Mouse (Mus musculus): ENCODE data around the gene Dcst1.

The Dcst1 gene

DNA sequence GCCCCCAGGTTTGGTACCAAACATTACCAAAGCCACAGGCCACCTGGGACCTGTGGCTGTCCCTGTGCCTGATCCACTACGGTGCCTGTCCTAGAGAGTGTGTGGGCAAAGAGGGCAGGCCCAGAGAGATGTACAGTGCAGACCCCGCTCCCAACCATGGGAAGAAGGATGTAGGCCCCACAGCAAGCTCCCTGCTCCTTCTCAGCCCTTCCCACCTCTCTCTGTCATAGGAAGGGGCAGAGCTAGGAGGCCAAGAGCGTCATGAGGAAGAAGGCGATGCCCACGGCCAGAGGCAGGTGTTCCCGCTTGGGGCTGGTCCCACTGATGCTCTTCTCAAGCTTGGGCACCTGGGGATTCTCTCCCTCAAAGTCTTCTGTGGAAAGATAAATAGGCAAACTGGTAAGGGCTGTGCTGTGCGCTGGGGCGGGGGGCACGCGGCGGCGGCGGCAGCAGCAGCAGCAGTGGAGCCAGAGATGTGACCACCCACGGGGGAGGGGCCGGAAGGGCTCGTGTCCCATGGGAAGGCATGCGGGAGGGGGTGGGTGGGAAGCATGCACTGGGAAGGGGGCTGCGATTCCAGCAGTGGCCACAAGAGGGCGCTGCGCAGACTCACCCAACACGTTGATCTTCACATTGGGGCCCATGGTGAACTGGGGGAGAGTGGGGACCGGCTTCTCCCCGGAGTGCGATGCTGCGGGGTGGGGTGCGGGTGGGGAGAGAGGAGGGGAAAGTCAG is 49.7 kb downstream of the Dcst1 start:
- TF ChIP-seq POU5F1 (IDR thresholded peaks at IDR 0.05; ENCODE audit: borderline replicate concordance, low read length) = no peak
- TF ChIP-seq NANOG (IDR thresholded peaks at IDR 0.05; ENCODE audit: borderline replicate concordance, low read length) = no peak
- TF ChIP-seq CTCF (conservative IDR thresholded peaks at IDR 0.05; ENCODE audit: low read length) = peak; percentile 74
- Histone ChIP-seq H3K4me3 (replicated peaks; ENCODE audit: low read length) (peak overlapping the region; percentile 75), H3K4me1 (replicated peaks; ENCODE audit: low read depth, low read length) (peaks cover 64% of the 10 kb centered on the region), H3K36me3 (ENCODE audit: insufficient read depth, low read length) (no peaks in the 10 kb centered on the region), H3K9me3 (ENCODE audit: low read length) (no peaks in the 10 kb centered on the region), H3K27me3 (ENCODE audit: insufficient read depth, low read length) (peaks cover 38% of the 10 kb centered on the region)

DNA sequence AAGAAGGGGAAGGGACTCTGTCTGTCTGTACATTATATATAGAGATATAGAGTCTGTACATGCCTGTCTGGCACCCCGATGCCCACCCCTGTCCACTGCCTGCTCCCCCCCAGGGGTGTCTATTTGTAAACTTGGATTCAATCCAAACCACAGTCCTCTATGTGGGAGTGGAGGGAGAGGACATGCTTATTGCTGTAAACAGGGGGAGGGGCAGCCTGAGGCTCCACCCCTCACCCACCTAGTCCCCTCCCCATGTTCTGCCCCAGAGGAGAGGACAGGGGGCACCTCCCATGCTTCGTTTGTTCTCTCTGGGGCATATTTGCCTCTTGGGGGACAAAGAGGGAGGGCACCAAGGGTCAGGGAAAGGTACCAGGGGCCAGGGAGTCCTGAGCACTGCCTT is 50.3 kb downstream of the Dcst1 start:
- Histone ChIP-seq H3K4me3 (replicated peaks; ENCODE audit: low read length) (peak overlapping the region; percentile 75), H3K4me1 (replicated peaks; ENCODE audit: low read depth, low read length) (peaks cover 58% of the 10 kb centered on the region), H3K9me3 (ENCODE audit: low read length) (no peaks in the 10 kb centered on the region), H3K36me3 (ENCODE audit: insufficient read depth, low read length) (no peaks in the 10 kb centered on the region), H3K27me3 (ENCODE audit: insufficient read depth, low read length) (peaks cover 33% of the 10 kb centered on the region)
- TF ChIP-seq POU5F1 (IDR thresholded peaks at IDR 0.05; ENCODE audit: borderline replicate concordance, low read length) = no peak
- TF ChIP-seq NANOG (IDR thresholded peaks at IDR 0.05; ENCODE audit: borderline replicate concordance, low read length) = no peak
- TF ChIP-seq CTCF (conservative IDR thresholded peaks at IDR 0.05; ENCODE audit: low read length) = no peak

DNA sequence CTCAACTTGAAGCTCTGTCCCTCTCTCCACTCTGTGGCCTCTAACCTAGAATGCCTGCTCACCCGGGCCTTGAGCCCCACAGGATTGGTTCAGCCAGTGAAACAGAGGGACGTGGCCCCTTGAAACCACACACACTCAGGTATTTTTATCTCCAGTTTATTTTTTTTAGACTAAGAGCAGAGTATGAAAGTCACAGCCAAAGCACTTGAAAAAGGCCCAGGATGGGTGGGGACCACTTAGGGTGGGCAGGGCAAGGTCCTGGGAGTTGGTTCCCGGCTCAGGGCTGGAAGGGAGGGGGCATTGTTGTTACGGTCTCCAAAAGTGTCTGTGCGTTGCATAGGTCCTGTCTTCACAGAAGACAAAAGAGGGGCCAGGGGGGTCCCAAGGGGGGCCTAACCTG is 50.7 kb downstream of the Dcst1 start:
- Histone ChIP-seq H3K4me3 (replicated peaks; ENCODE audit: low read length) (peak overlapping the region; percentile 75; the same call in 1 of the 2 replicates), H3K36me3 (ENCODE audit: insufficient read depth, low read length) (no peaks in the 10 kb centered on the region), H3K4me1 (replicated peaks; ENCODE audit: low read depth, low read length) (peaks cover 56% of the 10 kb centered on the region), H3K9me3 (ENCODE audit: low read length) (no peaks in the 10 kb centered on the region), H3K27me3 (ENCODE audit: insufficient read depth, low read length) (peaks cover 32% of the 10 kb centered on the region)
- TF ChIP-seq POU5F1 (IDR thresholded peaks at IDR 0.05; ENCODE audit: borderline replicate concordance, low read length) (no peak), NANOG (IDR thresholded peaks at IDR 0.05; ENCODE audit: borderline replicate concordance, low read length) (no peak), CTCF (conservative IDR thresholded peaks at IDR 0.05; ENCODE audit: low read length) (no peak)

DNA sequence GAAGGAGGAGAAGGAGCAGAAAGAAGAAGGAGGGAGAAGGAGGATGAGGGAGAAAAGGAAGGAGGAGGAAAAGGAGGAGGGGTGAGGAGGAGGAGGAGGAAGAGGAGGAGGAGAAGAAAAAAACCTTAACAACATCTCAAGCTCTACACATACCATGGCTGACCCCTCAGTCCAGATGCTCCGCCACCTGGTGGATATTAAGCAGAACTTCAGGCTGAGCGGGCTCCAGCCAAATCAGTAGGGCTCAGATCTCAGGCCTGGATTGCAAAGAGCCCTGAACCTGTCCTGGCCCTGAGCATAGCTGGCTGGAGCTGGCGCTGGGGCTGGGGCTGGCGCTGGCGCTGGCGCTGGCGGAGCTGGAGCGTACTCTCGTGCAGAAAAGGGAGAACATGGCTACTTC is 57.0 kb downstream of the Dcst1 start:
- Histone ChIP-seq H3K4me3 (replicated peaks; ENCODE audit: low read length) (no peak overlapping the region), H3K27me3 (ENCODE audit: insufficient read depth, low read length) (peaks cover 9% of the 10 kb centered on the region; the same call in 1 of the 2 replicates), H3K4me1 (replicated peaks; ENCODE audit: low read depth, low read length) (peaks cover 40% of the 10 kb centered on the region), H3K36me3 (ENCODE audit: insufficient read depth, low read length) (no peaks in the 10 kb centered on the region), H3K9me3 (ENCODE audit: low read length) (no peaks in the 10 kb centered on the region)
- peak; percentile 88 for TF ChIP-seq CTCF (conservative IDR thresholded peaks at IDR 0.05; ENCODE audit: low read length)
- no peak for TF ChIP-seq NANOG (IDR thresholded peaks at IDR 0.05; ENCODE audit: borderline replicate concordance, low read length)
- no peak for TF ChIP-seq POU5F1 (IDR thresholded peaks at IDR 0.05; ENCODE audit: borderline replicate concordance, low read length)

DNA sequence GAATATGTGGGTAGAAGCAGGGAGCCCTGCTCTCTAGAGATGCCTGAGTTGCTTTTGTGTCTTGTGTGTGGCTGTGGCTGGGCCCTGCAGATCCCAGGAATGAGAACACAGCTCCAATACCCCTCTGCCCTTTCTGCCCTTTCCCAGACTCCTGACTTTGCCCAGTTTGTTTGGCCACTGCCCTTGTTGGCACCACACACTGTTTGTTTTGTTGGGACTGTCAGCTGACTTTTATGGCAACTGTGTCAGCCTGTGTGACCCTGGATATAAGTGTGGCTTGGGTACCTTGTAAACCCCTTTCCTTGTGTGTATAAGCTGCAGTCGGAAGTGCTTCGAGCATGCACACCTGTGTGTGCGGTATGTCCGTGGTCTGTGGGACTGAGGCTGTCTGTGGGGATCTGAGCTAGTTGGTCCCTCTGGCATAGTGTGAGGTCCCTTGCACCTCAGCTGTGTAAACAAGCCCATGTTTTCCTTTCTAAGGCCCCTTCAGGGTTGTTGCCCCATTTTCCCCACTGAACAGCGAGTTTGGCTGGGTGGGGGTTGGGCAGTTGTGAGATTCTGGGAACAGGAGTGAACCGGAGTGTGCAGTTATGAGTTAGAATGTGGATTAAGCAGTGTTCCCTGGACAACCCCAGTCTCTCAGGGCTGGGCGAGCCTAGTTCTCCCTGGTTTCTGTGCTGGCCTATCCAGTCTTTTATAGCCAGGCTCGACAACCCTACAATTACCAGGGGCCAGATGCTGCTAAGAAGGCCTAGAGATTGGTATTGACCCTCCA is 59.3 kb downstream of the Dcst1 start:
- Histone ChIP-seq H3K9me3 (ENCODE audit: low read length) (no peaks in the 10 kb centered on the region), H3K27me3 (ENCODE audit: insufficient read depth, low read length) (peaks cover 14% of the 10 kb centered on the region; the same call in 1 of the 2 replicates), H3K4me3 (replicated peaks; ENCODE audit: low read length) (no peak overlapping the region), H3K36me3 (ENCODE audit: insufficient read depth, low read length) (no peaks in the 10 kb centered on the region), H3K4me1 (replicated peaks; ENCODE audit: low read depth, low read length) (peaks cover 40% of the 10 kb centered on the region)
- TF ChIP-seq NANOG (IDR thresholded peaks at IDR 0.05; ENCODE audit: borderline replicate concordance, low read length) = no peak
- no peak for TF ChIP-seq CTCF (conservative IDR thresholded peaks at IDR 0.05; ENCODE audit: low read length)
- no peak for TF ChIP-seq POU5F1 (IDR thresholded peaks at IDR 0.05; ENCODE audit: borderline replicate concordance, low read length)

DNA sequence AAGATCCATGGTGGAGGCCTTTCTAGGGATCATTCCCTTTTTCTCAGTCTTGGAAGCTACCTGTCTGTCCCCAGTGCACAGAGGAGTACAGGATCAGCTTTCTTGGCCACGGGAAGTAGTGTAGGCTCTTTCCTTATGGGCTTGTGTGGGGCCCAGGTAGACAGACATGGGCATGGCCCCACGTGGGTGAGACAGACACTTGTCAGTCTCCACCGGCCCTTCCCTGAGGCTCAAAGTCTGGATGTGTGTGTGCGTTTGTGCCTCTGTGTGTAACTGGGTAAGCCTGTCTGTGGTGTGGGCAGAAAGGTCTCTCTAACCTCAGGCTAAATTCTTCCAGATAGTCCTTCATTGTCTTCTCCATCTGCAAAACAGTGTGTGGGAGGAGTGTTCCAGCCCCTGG is 59.9 kb downstream of the Dcst1 start:
- TF ChIP-seq POU5F1 (IDR thresholded peaks at IDR 0.05; ENCODE audit: borderline replicate concordance, low read length) = no peak
- TF ChIP-seq CTCF (conservative IDR thresholded peaks at IDR 0.05; ENCODE audit: low read length) = no peak
- TF ChIP-seq NANOG (IDR thresholded peaks at IDR 0.05; ENCODE audit: borderline replicate concordance, low read length) = no peak
- no peaks in the 10 kb centered on the region for H3K36me3 ChIP-seq (ENCODE audit: insufficient read depth, low read length)
- H3K9me3 ChIP-seq (ENCODE audit: low read length) = no peaks in the 10 kb centered on the region
- H3K27me3 ChIP-seq (ENCODE audit: insufficient read depth, low read length) = peaks cover 17% of the 10 kb centered on the region; the same call in 1 of the 2 replicates
- H3K4me3 ChIP-seq (replicated peaks; ENCODE audit: low read length) = no peak overlapping the region
- H3K4me1 ChIP-seq (replicated peaks; ENCODE audit: low read depth, low read length) = peaks cover 43% of the 10 kb centered on the region

DNA sequence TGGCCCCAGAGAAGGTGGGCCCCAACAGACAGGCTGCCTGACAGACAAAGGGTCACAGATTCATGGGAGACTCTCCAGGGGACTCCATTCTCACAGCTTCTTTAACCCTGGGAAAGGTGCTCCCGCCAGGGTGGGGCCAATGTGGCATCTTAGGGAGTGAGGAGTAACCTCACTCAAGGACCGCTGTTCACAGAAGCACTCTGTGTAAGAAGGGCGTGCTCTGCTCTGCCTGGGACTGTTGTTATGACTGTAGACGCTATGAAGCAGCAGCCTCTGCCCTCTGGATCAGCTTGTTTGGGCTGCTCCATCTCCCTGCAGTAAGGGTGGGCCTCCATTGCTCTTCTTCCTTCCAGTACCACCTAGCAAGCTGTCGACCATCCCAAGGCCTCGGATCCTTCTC is 60.6 kb downstream of the Dcst1 start:
- no peak for TF ChIP-seq POU5F1 (IDR thresholded peaks at IDR 0.05; ENCODE audit: borderline replicate concordance, low read length)
- no peak for TF ChIP-seq NANOG (IDR thresholded peaks at IDR 0.05; ENCODE audit: borderline replicate concordance, low read length)
- no peak for TF ChIP-seq CTCF (conservative IDR thresholded peaks at IDR 0.05; ENCODE audit: low read length)
- no peaks in the 10 kb centered on the region for H3K36me3 ChIP-seq (ENCODE audit: insufficient read depth, low read length)
- peaks cover 50% of the 10 kb centered on the region for H3K4me1 ChIP-seq (replicated peaks; ENCODE audit: low read depth, low read length)
- H3K4me3 ChIP-seq (replicated peaks; ENCODE audit: low read length) = no peak overlapping the region
- H3K9me3 ChIP-seq (ENCODE audit: low read length) = no peaks in the 10 kb centered on the region
- H3K27me3 ChIP-seq (ENCODE audit: insufficient read depth, low read length) = peaks cover 16% of the 10 kb centered on the region; the same call in 1 of the 2 replicates

DNA sequence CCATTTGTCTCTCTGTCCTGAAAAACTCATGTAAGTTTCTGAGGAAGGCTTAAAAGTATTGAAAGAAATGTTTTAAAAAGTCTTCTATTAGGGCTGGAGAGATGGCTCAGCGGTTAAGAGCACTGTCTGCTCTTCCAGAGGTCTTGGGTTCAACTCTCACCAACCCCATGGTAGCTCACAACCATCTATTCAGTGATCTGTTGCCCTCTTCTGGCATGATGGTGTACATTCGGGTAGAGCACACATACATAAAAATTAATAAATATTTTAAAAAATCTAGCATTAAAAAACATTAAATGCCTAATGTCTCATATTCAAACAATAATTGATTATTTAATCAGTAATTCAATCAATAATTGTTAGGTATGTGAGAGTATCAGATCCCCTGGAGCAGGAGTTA is 64.5 kb downstream of the Dcst1 start:
- H3K9me3 ChIP-seq (ENCODE audit: low read length) = no peaks in the 10 kb centered on the region
- no peak overlapping the region for H3K4me3 ChIP-seq (replicated peaks; ENCODE audit: low read length)
- peaks cover 17% of the 10 kb centered on the region; the same call in 1 of the 2 replicates for H3K27me3 ChIP-seq (ENCODE audit: insufficient read depth, low read length)
- H3K4me1 ChIP-seq (replicated peaks; ENCODE audit: low read depth, low read length) = peaks cover 41% of the 10 kb centered on the region
- TF ChIP-seq POU5F1 (IDR thresholded peaks at IDR 0.05; ENCODE audit: borderline replicate concordance, low read length) (no peak), CTCF (conservative IDR thresholded peaks at IDR 0.05; ENCODE audit: low read length) (no peak), NANOG (IDR thresholded peaks at IDR 0.05; ENCODE audit: borderline replicate concordance, low read length) (no peak)
- H3K36me3 ChIP-seq (ENCODE audit: insufficient read depth, low read length) = no peaks in the 10 kb centered on the region
